Mouse (Mus musculus): ENCODE data around the gene Abhd4. TPM values are rescaled to one million over a fixed set of nuclear protein-coding genes. Genes with fewer than 3 reads are reported as not detected.

Abhd4 gene
- polyA plus RNA-seq (2012; rRNA removed) = 21.5 and 23.6 TPM in 2 replicates

- Histone ChIP-seq H3K36me3 (ENCODE audit: control insufficient read depth, insufficient read depth, low read length) (no peaks in the 10 kb centered on the region), H3K4me1 (replicated peaks; ENCODE audit: control insufficient read depth, insufficient read depth, low read length) (peaks cover 10% of the 10 kb centered on the region), H3K27ac (ENCODE audit: control insufficient read depth, insufficient read depth, low read length) (peak within 1 kb of the TSS; percentile 66), H3K4me3 (ENCODE audit: control insufficient read depth, insufficient read depth, low read length) (peak within 1 kb of the TSS; percentile 95), H3K27me3 (ENCODE audit: control insufficient read depth, insufficient read depth, low read length) (no peaks in the 10 kb centered on the region)
- peak; percentile 96 for DNase-seq
- under 1% methylated on average over 39 of the region's 39 CpGs for WGBS
- TF ChIP-seq CTCF (IDR thresholded peaks at IDR 0.05; ENCODE audit: borderline replicate concordance, control insufficient read depth, extremely low read depth, insufficient read depth, low read length, poor library complexity) (0 out of 2 replicates have a peak, but pooled peaks have one; percentile 40), POLR2A (IDR thresholded peaks at IDR 0.05; ENCODE audit: control insufficient read depth, extremely low read depth, insufficient read depth, low read length, poor library complexity) (peak; percentile 73)
These were observed at the start of gene Abhd4, which contains the start of gene Dad1 for GRCm38 (mm10) chr14:54253741-54254291. Gene Abhd4 (plus strand): TSS chr14:54254188. Gene Dad1 (minus strand): TSS chr14:54254104.

DNA sequence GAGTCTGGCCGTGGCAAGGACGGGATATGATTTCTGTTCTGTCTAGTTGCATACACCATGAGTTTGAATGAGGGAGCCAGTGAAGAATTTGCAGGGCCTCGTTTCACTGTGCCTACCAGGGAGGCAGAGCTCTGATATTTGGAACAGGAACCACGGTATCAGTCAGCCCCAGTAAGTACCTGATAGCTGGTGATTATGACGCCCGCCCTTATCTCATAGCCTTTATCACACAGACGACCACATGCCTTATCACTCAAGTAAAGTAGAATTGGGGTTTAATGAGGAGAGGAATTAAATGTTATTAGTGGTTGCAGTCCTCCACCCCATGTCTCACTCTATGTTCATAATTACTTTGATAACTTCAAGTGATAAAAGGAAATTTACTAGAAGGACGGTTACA lies 49.7 kb upstream of the Abhd4 start:
- TF ChIP-seq CTCF (IDR thresholded peaks at IDR 0.05; ENCODE audit: borderline replicate concordance, control insufficient read depth, extremely low read depth, insufficient read depth, low read length, poor library complexity) (no peak), POLR2A (IDR thresholded peaks at IDR 0.05; ENCODE audit: control insufficient read depth, extremely low read depth, insufficient read depth, low read length, poor library complexity) (no peak)
- 81% methylated on average over 8 of the region's 8 CpGs for WGBS
- DNase-seq = no peak
- H3K27ac ChIP-seq (ENCODE audit: control insufficient read depth, insufficient read depth, low read length) = peak overlapping the region; percentile 72
- H3K36me3 ChIP-seq (ENCODE audit: control insufficient read depth, insufficient read depth, low read length) = peaks cover 97% of the 10 kb centered on the region
- no peaks in the 10 kb centered on the region for H3K27me3 ChIP-seq (ENCODE audit: control insufficient read depth, insufficient read depth, low read length)
- peaks cover 32% of the 10 kb centered on the region for H3K4me1 ChIP-seq (replicated peaks; ENCODE audit: control insufficient read depth, insufficient read depth, low read length)
- peak overlapping the region; percentile 14; the same call in 1 of the 2 replicates for H3K4me3 ChIP-seq (ENCODE audit: control insufficient read depth, insufficient read depth, low read length)

- no peak for DNase-seq
- Histone ChIP-seq H3K27me3 (ENCODE audit: control insufficient read depth, insufficient read depth, low read length) (no peaks in the 10 kb centered on the region), H3K36me3 (ENCODE audit: control insufficient read depth, insufficient read depth, low read length) (peaks cover 93% of the 10 kb centered on the region), H3K4me3 (ENCODE audit: control insufficient read depth, insufficient read depth, low read length) (no peak overlapping the region), H3K27ac (ENCODE audit: control insufficient read depth, insufficient read depth, low read length) (peak overlapping the region; percentile 74; the same call in 1 of the 2 replicates), H3K4me1 (replicated peaks; ENCODE audit: control insufficient read depth, insufficient read depth, low read length) (peaks cover 29% of the 10 kb centered on the region)
- no peak for TF ChIP-seq POLR2A (IDR thresholded peaks at IDR 0.05; ENCODE audit: control insufficient read depth, extremely low read depth, insufficient read depth, low read length, poor library complexity)
- TF ChIP-seq CTCF (IDR thresholded peaks at IDR 0.05; ENCODE audit: borderline replicate concordance, control insufficient read depth, extremely low read depth, insufficient read depth, low read length, poor library complexity) = no peak
- WGBS = 86% methylated on average over 4 of the region's 4 CpGs
These were observed 49.2 kb upstream of the Abhd4 start for GRCm38 (mm10) chr14:54204786-54205185.

- TF ChIP-seq POLR2A (IDR thresholded peaks at IDR 0.05; ENCODE audit: control insufficient read depth, extremely low read depth, insufficient read depth, low read length, poor library complexity) (no peak), CTCF (IDR thresholded peaks at IDR 0.05; ENCODE audit: borderline replicate concordance, control insufficient read depth, extremely low read depth, insufficient read depth, low read length, poor library complexity) (no peak)
- Histone ChIP-seq H3K36me3 (ENCODE audit: control insufficient read depth, insufficient read depth, low read length) (peaks cover 94% of the 10 kb centered on the region), H3K4me1 (replicated peaks; ENCODE audit: control insufficient read depth, insufficient read depth, low read length) (peaks cover 30% of the 10 kb centered on the region), H3K27me3 (ENCODE audit: control insufficient read depth, insufficient read depth, low read length) (no peaks in the 10 kb centered on the region), H3K27ac (ENCODE audit: control insufficient read depth, insufficient read depth, low read length) (peak overlapping the region; percentile 55), H3K4me3 (ENCODE audit: control insufficient read depth, insufficient read depth, low read length) (0 out of 2 replicates have a peak overlapping the region, but pooled peaks have one; percentile 4)
- DNase-seq = no peak
- 85% methylated on average over 6 of the region's 6 CpGs for WGBS
These were observed 48.1 kb upstream of the Abhd4 start for GRCm38 (mm10) chr14:54205904-54206303.

DNA sequence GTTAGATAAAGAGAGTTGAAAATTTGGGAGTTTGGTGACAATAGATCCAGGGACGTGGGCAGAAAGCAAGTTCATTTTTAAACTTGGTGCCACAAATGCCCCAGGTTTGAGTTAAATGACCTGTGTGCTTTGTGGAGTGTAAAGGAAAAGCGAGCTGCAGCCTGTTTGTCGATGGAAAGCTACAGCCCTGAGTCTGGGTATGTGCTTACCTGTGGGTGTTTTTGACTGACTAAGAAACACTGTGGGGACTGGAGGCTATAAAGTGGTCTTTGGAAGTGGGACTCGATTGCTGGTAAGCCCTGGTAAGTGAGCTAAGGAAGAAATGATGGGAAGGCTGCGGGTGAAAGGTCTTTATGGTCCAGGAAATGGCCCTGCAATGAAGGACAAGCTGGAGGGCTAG lies 47.7 kb upstream of the Abhd4 start:
- H3K4me3 ChIP-seq (ENCODE audit: control insufficient read depth, insufficient read depth, low read length) = peak overlapping the region; percentile 17
- H3K36me3 ChIP-seq (ENCODE audit: control insufficient read depth, insufficient read depth, low read length) = peaks cover 94% of the 10 kb centered on the region
- no peaks in the 10 kb centered on the region for H3K27me3 ChIP-seq (ENCODE audit: control insufficient read depth, insufficient read depth, low read length)
- no peak for DNase-seq
- TF ChIP-seq CTCF (IDR thresholded peaks at IDR 0.05; ENCODE audit: borderline replicate concordance, control insufficient read depth, extremely low read depth, insufficient read depth, low read length, poor library complexity) (no peak), POLR2A (IDR thresholded peaks at IDR 0.05; ENCODE audit: control insufficient read depth, extremely low read depth, insufficient read depth, low read length, poor library complexity) (no peak)
- 89% methylated on average over 5 of the region's 5 CpGs for WGBS
- peaks cover 35% of the 10 kb centered on the region for H3K4me1 ChIP-seq (replicated peaks; ENCODE audit: control insufficient read depth, insufficient read depth, low read length)
- peak overlapping the region; percentile 55 for H3K27ac ChIP-seq (ENCODE audit: control insufficient read depth, insufficient read depth, low read length)

- H3K4me3 ChIP-seq (ENCODE audit: control insufficient read depth, insufficient read depth, low read length) = peak overlapping the region; percentile 37
- WGBS = 86% methylated on average over 15 of the region's 15 CpGs
- H3K27me3 ChIP-seq (ENCODE audit: control insufficient read depth, insufficient read depth, low read length) = no peaks in the 10 kb centered on the region
These were observed 47.0 kb upstream of the Abhd4 start for GRCm38 (mm10) chr14:54206750-54207550.

More at GRCm38 (mm10) chr14:54206750-54207550, 47.0 kb upstream of the Abhd4 start:
- peaks cover 94% of the 10 kb centered on the region for H3K36me3 ChIP-seq (ENCODE audit: control insufficient read depth, insufficient read depth, low read length)
- H3K4me1 ChIP-seq (replicated peaks; ENCODE audit: control insufficient read depth, insufficient read depth, low read length) = peaks cover 40% of the 10 kb centered on the region
- no peak for TF ChIP-seq CTCF (IDR thresholded peaks at IDR 0.05; ENCODE audit: borderline replicate concordance, control insufficient read depth, extremely low read depth, insufficient read depth, low read length, poor library complexity)
- H3K27ac ChIP-seq (ENCODE audit: control insufficient read depth, insufficient read depth, low read length) = peak overlapping the region; percentile 90
- DNase-seq = no peak

Data from thymus, adult 2 months (tissue).